Mouse (Mus musculus) neutrophil, adult 5-6 weeks (primary cell): ENCODE data around the gene Nt5dc2. TPM values are rescaled to one million over a fixed set of nuclear protein-coding genes. Genes with fewer than 3 reads are reported as not detected.

Source experiments
- ATAC-seq: fragments of 151-379, 151-347 bp; 2 replicates; pipeline ENCODE4 v1.8.0; 2017; ENCODE audit warnings: mild to moderate bottlenecking, moderate TSS enrichment; ENCODE audit not compliant: insufficient number of reproducible peaks, poor library complexity, low FRiP score, severe bottlenecking; ENCODE audit errors: extremely low read depth
- total RNA-seq: library from RNA; stranded (forward); fragments of 200-1000 nt; gene quantifications from 2 replicates; pipeline ENCODE4 v1.2.3, GENCODE M21; 2017

Gene Nt5dc2
- total RNA-seq, 1 experiment from 2014 or later = 5.2 TPM

- no peak for ATAC-seq
These were observed 34.2 kb downstream of the Nt5dc2 start for GRCm38 (mm10) chr14:31165010-31165409.

- no peak for ATAC-seq
These were observed 34.6 kb downstream of the Nt5dc2 start for GRCm38 (mm10) chr14:31165458-31165857.

- peak; percentile 36 for ATAC-seq
These were observed 35.3 kb downstream of the Nt5dc2 start for GRCm38 (mm10) chr14:31165991-31166630.

GRCm38 (mm10) chr14:31166827-31167226 is 36.0 kb downstream of the Nt5dc2 start:
- no peak for ATAC-seq

- no peak for ATAC-seq
These were observed 37.6 kb downstream of the Nt5dc2 start, which contains the start of gene Stab1 for GRCm38 (mm10) chr14:31168425-31168824. Gene Stab1 (minus strand): TSS chr14:31168641.

- no peak for ATAC-seq
These were observed 38.7 kb downstream of the Nt5dc2 start for GRCm38 (mm10) chr14:31169508-31169907.

- no peak for ATAC-seq
These were observed 40.1 kb downstream of the Nt5dc2 start for GRCm38 (mm10) chr14:31170963-31171362.

- no peak for ATAC-seq
These were observed 40.5 kb downstream of the Nt5dc2 start for GRCm38 (mm10) chr14:31171386-31171785.

- ATAC-seq = no peak
These were observed 41.0 kb downstream of the Nt5dc2 start for GRCm38 (mm10) chr14:31171821-31172220.

GRCm38 (mm10) chr14:31172781-31173455 is 42.1 kb downstream of the Nt5dc2 start:
- ATAC-seq = no peak

- ATAC-seq = no peak
These were observed 42.7 kb downstream of the Nt5dc2 start for GRCm38 (mm10) chr14:31173537-31173936.

GRCm38 (mm10) chr14:31177287-31177686 is 46.4 kb downstream of the Nt5dc2 start:
- no peak for ATAC-seq

- ATAC-seq = no peak
These were observed 46.9 kb downstream of the Nt5dc2 start for GRCm38 (mm10) chr14:31177715-31178114.

- ATAC-seq = no peak
These were observed 49.0 kb downstream of the Nt5dc2 start for GRCm38 (mm10) chr14:31179677-31180365.

- ATAC-seq = no peak
These were observed 50.7 kb downstream of the Nt5dc2 start for GRCm38 (mm10) chr14:31181512-31181911.

GRCm38 (mm10) chr14:31182786-31183290 is 52.0 kb downstream of the Nt5dc2 start:
- no peak for ATAC-seq

GRCm38 (mm10) chr14:31183541-31183940 is 52.7 kb downstream of the Nt5dc2 start:
- no peak for ATAC-seq

GRCm38 (mm10) chr14:31184195-31184594 is 53.3 kb downstream of the Nt5dc2 start:
- no peak for ATAC-seq

GRCm38 (mm10) chr14:31186656-31187055 is 55.8 kb downstream of the Nt5dc2 start:
- no peak for ATAC-seq
